Mouse (Mus musculus) erythroblast, adult 5-6 weeks (primary cell): ENCODE results near the gene Tmtc3. TPM values are rescaled to one million over a fixed set of nuclear protein-coding genes. Genes with fewer than 3 reads are reported as not detected.
A peak's percentile ranks its signal among the peaks of the same experiment; 100 is the strongest.
"Not testable (repeated sequence)": the region's sequence is repeated elsewhere in the genome, so short reads cannot be mapped to it uniquely, and the experiment has no call there.

ENCODE experiments used
- ATAC-seq: replicated peaks from 2 replicates; pipeline ENCODE4 v1.8.0; 2016; ENCODE audit warnings: moderate number of reproducible peaks, mild to moderate bottlenecking, moderate TSS enrichment, inconsistent platforms; ENCODE audit not compliant: poor library complexity, low FRiP score, severe bottlenecking
- total RNA-seq, 2 experiments: library from RNA; stranded (forward) in 1 of 2; stranded (reverse) in 1 of 2; fragments of 150-400 nt in 1 of 2; fragments of 200-764, 138-1000 nt in 1 of 2; gene quantifications; 2 replicates each; pipeline versions ENCODE4 v1.2.3 to v1.2.4; 2015 to 2017; ENCODE audit warnings: low replicate concordance in 2 of 2

Tmtc3 gene
- total RNA-seq (2015; ENCODE audit: low replicate concordance) (7.3 and 10.2 TPM in 2 replicates), total RNA-seq (2017; ENCODE audit: low replicate concordance) (3.6 and 4.0 TPM in 2 replicates)

- ATAC-seq: peak; percentile 89
Observed at GRCm38 (mm10) chr10:100487097-100487978, at the start of gene Tmtc3, which contains the start of gene Cep290. Gene Tmtc3 (minus strand): TSS chr10:100487350. Gene Cep290 (plus strand): TSS chr10:100487558.

DNA sequence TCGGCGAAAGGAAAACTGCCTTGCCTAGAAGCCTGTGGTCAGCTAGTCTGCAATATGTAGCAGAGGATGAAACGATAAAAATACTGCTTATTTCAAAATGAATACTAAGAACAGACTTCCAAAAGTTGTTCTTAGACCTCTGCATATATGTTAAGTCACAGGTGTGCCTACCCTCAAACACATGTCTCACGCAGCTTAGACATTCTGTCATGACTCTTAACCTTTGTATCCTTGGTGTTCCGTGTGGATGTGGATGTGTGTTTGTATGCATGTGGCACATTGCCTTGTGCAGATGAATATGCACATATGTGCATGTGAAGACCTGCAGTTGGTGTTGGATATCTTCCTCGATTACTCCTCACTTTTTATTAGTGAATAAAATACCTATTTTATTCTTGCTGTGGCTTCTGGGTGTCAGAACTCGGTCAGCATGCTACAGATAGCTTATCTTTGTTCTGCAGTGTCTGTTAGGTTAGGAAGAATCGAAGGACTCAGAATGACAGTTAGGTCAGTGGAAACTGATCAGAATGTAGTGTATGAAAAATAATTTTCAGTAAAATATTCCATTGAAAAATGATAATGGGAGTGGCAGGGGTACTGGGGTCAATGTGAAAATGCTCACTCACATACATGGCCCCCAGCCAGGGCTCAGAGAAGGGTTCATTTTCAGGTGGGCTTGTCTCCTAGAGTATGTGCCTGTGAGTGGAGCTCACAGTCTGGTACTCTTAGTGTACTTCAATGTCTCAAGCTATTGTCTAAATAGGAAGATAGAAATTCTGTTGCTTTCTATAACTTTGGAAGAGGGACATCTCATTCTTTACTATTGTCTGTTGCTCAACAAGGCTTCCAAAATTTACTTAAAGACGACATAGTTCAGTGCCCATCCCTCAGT lies 37.6 kb upstream of the Tmtc3 start:
- peak; percentile 89 for ATAC-seq

GRCm38 (mm10) chr10:100522330-100522729 lies 35.2 kb upstream of the Tmtc3 start:
- no peak for ATAC-seq

DNA sequence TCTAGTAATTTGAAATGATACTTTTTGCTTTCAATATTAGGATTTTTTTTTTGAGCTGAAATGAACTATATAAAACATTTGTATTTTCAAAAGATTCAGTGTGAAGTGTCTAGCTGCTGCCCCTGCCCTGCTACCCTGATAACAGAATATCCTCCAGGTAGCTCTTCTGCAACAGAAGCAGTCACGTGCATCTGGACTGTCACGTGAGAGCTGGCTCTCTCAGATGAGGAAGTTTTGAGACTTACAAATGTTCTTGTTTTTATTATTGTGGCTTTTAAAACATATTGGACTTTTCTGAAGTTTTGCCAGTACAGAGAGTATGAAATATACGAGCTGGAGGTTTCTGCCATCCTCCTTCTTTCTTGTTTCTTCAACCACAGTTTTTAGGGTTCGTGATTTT lies 34.5 kb upstream of the Tmtc3 start:
- ATAC-seq: no peak

GRCm38 (mm10) chr10:100508170-100508569 lies 21.0 kb upstream of the Tmtc3 start:
- peak; percentile 60 for ATAC-seq

GRCm38 (mm10) chr10:100498309-100498708 lies 11.2 kb upstream of the Tmtc3 start:
- ATAC-seq: peak; percentile 92

- ATAC-seq: no peak
Observed at GRCm38 (mm10) chr10:100491916-100492315, 4.8 kb upstream of the Tmtc3 start.

- peak; percentile 51 for ATAC-seq
Observed at GRCm38 (mm10) chr10:100486701-100487096, 451 bp downstream of the Tmtc3 start.

DNA sequence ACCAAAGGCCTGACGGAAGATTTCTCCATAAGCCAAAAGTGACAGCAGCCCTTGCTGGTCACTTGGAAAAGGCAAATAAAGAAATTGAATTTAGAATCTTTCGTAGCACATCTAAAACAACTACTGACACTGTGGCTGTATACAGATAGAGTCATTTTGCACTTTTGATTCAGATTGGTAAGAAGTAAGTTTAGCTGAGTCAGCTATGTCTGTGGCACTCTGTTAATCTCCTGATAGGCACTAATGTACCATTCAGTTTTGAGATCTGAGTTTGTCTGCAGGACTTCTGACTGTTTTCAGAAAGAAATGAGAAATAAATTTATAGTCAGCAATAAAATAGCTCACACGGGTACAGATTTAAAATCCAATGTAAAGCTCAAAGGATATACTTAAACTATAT lies 7.6 kb downstream of the Tmtc3 start:
- ATAC-seq: no peak

DNA sequence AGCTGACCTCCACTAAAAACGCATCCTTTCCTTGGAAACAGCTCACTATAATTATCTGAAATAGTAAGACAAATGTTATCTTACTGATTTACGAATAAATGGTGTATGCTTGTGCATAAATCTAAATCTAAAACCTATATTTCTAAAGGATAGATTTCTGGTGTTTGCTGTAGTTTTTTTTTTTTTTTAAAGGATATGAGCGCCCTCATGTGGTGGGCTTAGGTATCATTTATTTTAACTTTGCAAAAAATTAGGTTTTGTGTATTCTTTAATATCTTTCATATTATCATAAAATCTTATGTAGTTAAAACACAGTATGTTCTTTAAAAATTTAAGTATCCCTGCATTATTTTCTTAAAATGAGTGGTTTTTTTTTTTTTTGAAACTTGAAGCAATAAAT lies 12.1 kb downstream of the Tmtc3 start:
- no peak for ATAC-seq

- ATAC-seq: no peak
Observed at GRCm38 (mm10) chr10:100460515-100460914, 26.6 kb downstream of the Tmtc3 start.

GRCm38 (mm10) chr10:100449394-100449793 lies 37.8 kb downstream of the Tmtc3 start:
- no peak for ATAC-seq

GRCm38 (mm10) chr10:100427592-100427991 lies 59.6 kb downstream of the Tmtc3 start:
- no peak for ATAC-seq

GRCm38 (mm10) chr10:100415566-100415965 lies 71.6 kb downstream of the Tmtc3 start:
- ATAC-seq: no peak

DNA sequence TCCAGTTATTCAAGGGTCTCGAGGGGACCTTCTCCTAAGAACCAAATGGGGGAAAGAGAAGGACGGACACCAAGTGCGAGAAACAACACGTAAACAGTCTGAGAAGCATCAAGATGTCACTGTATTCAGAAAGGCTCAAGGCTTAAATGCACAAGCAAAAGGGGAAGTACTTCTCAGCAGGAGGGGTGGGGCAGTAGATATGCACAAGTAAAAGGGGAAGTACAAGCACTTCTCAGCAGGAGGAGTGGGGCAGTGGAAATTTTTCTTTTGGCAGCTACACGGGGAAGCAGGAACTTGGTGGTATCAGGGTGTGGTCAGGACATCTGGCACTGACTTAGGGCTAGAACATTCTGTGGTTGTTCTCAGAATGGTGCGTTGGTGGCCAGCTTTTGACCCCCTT lies 84.8 kb downstream of the Tmtc3 start:
- not testable (repeated sequence) for ATAC-seq

Other genes starting within 250 kb of the Tmtc3 start
- not detected in 2 replicates for gene Gm4301, start 151.7 kb downstream of the Tmtc3 start, total RNA-seq (2015; ENCODE audit: low replicate concordance)
- gene Gm4301, start 151.7 kb downstream of the Tmtc3 start, total RNA-seq (2017; ENCODE audit: low replicate concordance): not detected in 2 replicates
- not detected in 2 replicates for gene Gm4302, start 146.5 kb downstream of the Tmtc3 start, total RNA-seq (2015; ENCODE audit: low replicate concordance)
- gene Gm4302, start 146.5 kb downstream of the Tmtc3 start, total RNA-seq (2017; ENCODE audit: low replicate concordance): not detected in 2 replicates
- gene Gm4303, start 141.4 kb downstream of the Tmtc3 start, total RNA-seq (2015; ENCODE audit: low replicate concordance): not detected in 2 replicates
- gene Gm4303, start 141.4 kb downstream of the Tmtc3 start, total RNA-seq (2017; ENCODE audit: low replicate concordance): not detected in 2 replicates
- gene Gm4305, start 136.3 kb downstream of the Tmtc3 start, total RNA-seq (2015; ENCODE audit: low replicate concordance): not detected in 2 replicates
- gene Gm4305, start 136.3 kb downstream of the Tmtc3 start, total RNA-seq (2017; ENCODE audit: low replicate concordance): not detected in 2 replicates
- gene Gm4307, start 126.0 kb downstream of the Tmtc3 start, total RNA-seq (2015; ENCODE audit: low replicate concordance): not detected in 2 replicates
- gene Gm4307, start 126.0 kb downstream of the Tmtc3 start, total RNA-seq (2017; ENCODE audit: low replicate concordance): not detected in 2 replicates
- not detected in 2 replicates for gene Gm4312, start 104.8 kb downstream of the Tmtc3 start, total RNA-seq (2015; ENCODE audit: low replicate concordance)
- not detected in 2 replicates for gene Gm4312, start 104.8 kb downstream of the Tmtc3 start, total RNA-seq (2017; ENCODE audit: low replicate concordance)
- 8.8 and 15.5 TPM in 2 replicates for gene Cep290, start 208 bp upstream of the Tmtc3 start, total RNA-seq (2015; ENCODE audit: low replicate concordance)
- 22.6 and 63.6 TPM in 2 replicates for gene Cep290, start 208 bp upstream of the Tmtc3 start, total RNA-seq (2017; ENCODE audit: low replicate concordance)
- gene 4930430F08Rik, start 103.1 kb upstream of the Tmtc3 start, total RNA-seq (2015; ENCODE audit: low replicate concordance): 11.5 and 13.1 TPM in 2 replicates
- 30.2 and 31.0 TPM in 2 replicates for gene 4930430F08Rik, start 103.1 kb upstream of the Tmtc3 start, total RNA-seq (2017; ENCODE audit: low replicate concordance)
- gene 1700017N19Rik, start 103.1 kb upstream of the Tmtc3 start, total RNA-seq (2015; ENCODE audit: low replicate concordance): not detected in 2 replicates
- gene 1700017N19Rik, start 103.1 kb upstream of the Tmtc3 start, total RNA-seq (2017; ENCODE audit: low replicate concordance): 0.84 TPM in 1 of 2 replicates, not detected in the other